Mouse (Mus musculus): ENCODE data around the gene Pms2.

- no peak for TF ChIP-seq CTCF (IDR thresholded peaks at IDR 0.05; ENCODE audit: low read depth)
- no peak for TF ChIP-seq EP300 (IDR thresholded peaks at IDR 0.05; ENCODE audit: low read depth)
Measured at GRCm38 (mm10) chr5:143932831-143933230, 23.1 kb downstream of the Pms2 start, which contains the start of gene Rsph10b.

Measured in liver, embryonic 14.5 days (tissue).